Mouse (Mus musculus): Measurements from ENCODE around the gene Elavl1. TPM values are rescaled to one million over a fixed set of nuclear protein-coding genes. Genes with fewer than 3 reads are reported as not detected.

The Elavl1 gene
- total and polyA plus RNA-seq, 3 experiments: 55.8 to 112 (median 76.4) TPM

GRCm38 (mm10) chr8:4370078-4370477 is 44.9 kb upstream of the Elavl1 start:
- H3K9ac ChIP-seq (ENCODE audit: insufficient read depth, low read depth): no peak overlapping the region
- H3K4me3 ChIP-seq (replicated peaks in 1 of 3; ENCODE audit: low read depth in 2 of 3, low read length in 2 of 3, poor library complexity in 1 of 3): no peak overlapping the region
- H3K9me3 ChIP-seq (replicated peaks; ENCODE audit: low read length): peaks cover 2% of the 10 kb centered on the region
- H3K79me2 ChIP-seq (replicated peaks; ENCODE audit: control insufficient read depth, extremely low read depth, insufficient read depth, poor library complexity, severe bottlenecking): no peaks in the 10 kb centered on the region
- in situ Hi-C loops (cut with MboI; ENCODE audit: low pct_ligation_motif_present, low pct_unique_long_range_greater_than_20kb, low sequenced_read_pairs) (loop anchor here (25.0 kb wide), 1 partner anchor 658 kb away; the partner anchor contains the start of gene Clec4g), dilution Hi-C loops (cut with MboI; ENCODE audit: extremely low pct_ligation_motif_present, extremely low pct_unique_long_range_greater_than_20kb, low sequenced_read_pairs) (no loop called here)
- TF ChIP-seq ZKSCAN1 (IDR thresholded peaks at IDR 0.05; ENCODE audit: borderline replicate concordance, low read depth, low read length) (no peak), IRF4 (IDR thresholded peaks at IDR 0.05; ENCODE audit: low read depth, low read length) (peak; percentile 24; the same call in 1 of the 2 replicates), POLR2AphosphoS2 (IDR thresholded peaks at IDR 0.05; ENCODE audit: low read depth, low read length) (no peak), ZC3H11A (IDR thresholded peaks at IDR 0.05; ENCODE audit: low read depth, low read length) (peak; percentile 41), SMC3 (IDR thresholded peaks at IDR 0.05; ENCODE audit: low read depth, low read length) (peak; percentile 75), UBTF (IDR thresholded peaks at IDR 0.05; ENCODE audit: low read depth, low read length) (no peak), RAD21 (IDR thresholded peaks at IDR 0.05; ENCODE audit: low read depth, low read length) (peak; percentile 92), JUND (conservative IDR thresholded peaks at IDR 0.05; ENCODE audit: low read depth, low read length) (no peak), CTCF (conservative IDR thresholded peaks at IDR 0.05 in 1 of 2, IDR thresholded peaks at IDR 0.05 in 1 of 2; ENCODE audit: low read depth in 2 of 2, low read length in 2 of 2) (peak; percentile 71 to 84), MYC (IDR thresholded peaks at IDR 0.05; ENCODE audit: low read depth, low read length) (0 out of 2 replicates have a peak, but pooled peaks have one; percentile 32), MEF2A (IDR thresholded peaks at IDR 0.05; ENCODE audit: borderline replicate concordance, low read depth, low read length) (0 out of 2 replicates have a peak, but pooled peaks have one; percentile 60)
- H3K4me2 ChIP-seq (ENCODE audit: insufficient read depth, low read depth, poor library complexity, severe bottlenecking): no peak overlapping the region
- H3K4me1 ChIP-seq (ENCODE audit: control insufficient read depth in 1 of 2, insufficient read depth in 2 of 2): peaks cover 0 to 8% of the 10 kb centered on the region in 2 experiments; a peak in 1 of 4 replicates
- H3K27me3 ChIP-seq (replicated peaks): no peaks in the 10 kb centered on the region
- peak; percentile 66 for DNase-seq (ENCODE audit: extremely low read depth)
- H3K27ac ChIP-seq (ENCODE audit: insufficient read depth, low read depth): no peak overlapping the region
- no peaks in the 10 kb centered on the region for H3K36me3 ChIP-seq (replicated peaks in 1 of 2; ENCODE audit: control insufficient read depth in 1 of 2, insufficient read depth in 1 of 2, low read length in 1 of 2)

DNA sequence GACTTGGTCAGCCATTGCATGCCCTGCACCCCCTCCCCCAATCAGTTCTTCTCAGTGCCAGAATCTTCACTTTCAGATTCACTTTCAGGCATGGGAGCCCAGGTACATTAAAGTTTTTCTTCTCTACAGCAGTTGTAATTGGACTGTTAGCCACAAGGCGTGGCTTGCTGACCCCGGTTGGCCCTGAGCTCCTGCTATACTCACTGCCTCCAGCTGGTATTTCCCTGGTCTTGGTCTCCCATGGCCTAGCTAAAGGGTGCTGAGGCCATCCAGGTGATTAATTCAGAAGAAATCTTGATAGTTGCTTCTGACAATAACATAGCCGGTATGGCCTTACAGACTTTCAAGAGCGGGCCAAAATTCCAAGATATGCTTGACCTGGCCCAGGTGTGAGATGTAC is 43.3 kb upstream of the Elavl1 start:
- no peak for DNase-seq (ENCODE audit: extremely low read depth)
- Histone ChIP-seq H3K4me3 (replicated peaks in 1 of 3; ENCODE audit: low read depth in 2 of 3, low read length in 2 of 3, poor library complexity in 1 of 3) (no peak overlapping the region), H3K36me3 (replicated peaks in 1 of 2; ENCODE audit: control insufficient read depth in 1 of 2, insufficient read depth in 1 of 2, low read length in 1 of 2) (no peaks in the 10 kb centered on the region), H3K4me2 (ENCODE audit: insufficient read depth, low read depth, poor library complexity, severe bottlenecking) (no peak overlapping the region), H3K27ac (ENCODE audit: insufficient read depth, low read depth) (no peak overlapping the region), H3K4me1 (ENCODE audit: control insufficient read depth in 1 of 2, insufficient read depth in 2 of 2) (peaks cover 0 to 8% of the 10 kb centered on the region in 2 experiments; a peak in 1 of 4 replicates), H3K79me2 (replicated peaks; ENCODE audit: control insufficient read depth, extremely low read depth, insufficient read depth, poor library complexity, severe bottlenecking) (no peaks in the 10 kb centered on the region), H3K9me3 (replicated peaks; ENCODE audit: low read length) (peaks cover 2% of the 10 kb centered on the region), H3K27me3 (replicated peaks) (no peaks in the 10 kb centered on the region), H3K9ac (ENCODE audit: insufficient read depth, low read depth) (no peak overlapping the region)
- dilution Hi-C loops (cut with MboI; ENCODE audit: extremely low pct_ligation_motif_present, extremely low pct_unique_long_range_greater_than_20kb, low sequenced_read_pairs): no loop called here
- in situ Hi-C loops (cut with MboI; ENCODE audit: low pct_ligation_motif_present, low pct_unique_long_range_greater_than_20kb, low sequenced_read_pairs): loop anchor here (5.0 to 25.0 kb wide), 3 partner anchors 34 to 656 kb away; partner anchors contain the start of gene Clec4g
- no peak for TF ChIP-seq RCOR1 (conservative IDR thresholded peaks at IDR 0.05; ENCODE audit: low read depth, low read length)
- no peak for TF ChIP-seq ELF1 (IDR thresholded peaks at IDR 0.05; ENCODE audit: low read depth, low read length)
- TF ChIP-seq ZC3H11A (IDR thresholded peaks at IDR 0.05; ENCODE audit: low read depth, low read length): no peak
- no peak for TF ChIP-seq KAT2A (IDR thresholded peaks at IDR 0.05; ENCODE audit: insufficient replicate concordance, low read length)
- no peak for TF ChIP-seq CHD2 (IDR thresholded peaks at IDR 0.05; ENCODE audit: low read length)
- TF ChIP-seq GABPA (IDR thresholded peaks at IDR 0.05; ENCODE audit: insufficient replicate concordance, low read depth, low read length): no peak
- no peak for TF ChIP-seq ZKSCAN1 (IDR thresholded peaks at IDR 0.05; ENCODE audit: borderline replicate concordance, low read depth, low read length)
- TF ChIP-seq ZNF384 (IDR thresholded peaks at IDR 0.05; ENCODE audit: low read depth, low read length): no peak
- no peak for TF ChIP-seq SIN3A (IDR thresholded peaks at IDR 0.05; ENCODE audit: low read length)
- no peak for TF ChIP-seq MYC (IDR thresholded peaks at IDR 0.05; ENCODE audit: low read depth, low read length)
- TF ChIP-seq CHD1 (IDR thresholded peaks at IDR 0.05; ENCODE audit: low read depth, low read length): no peak
- TF ChIP-seq JUN (IDR thresholded peaks at IDR 0.05; ENCODE audit: insufficient read depth, low read depth, low read length): no peak
- no peak for TF ChIP-seq USF1 (IDR thresholded peaks at IDR 0.05; ENCODE audit: low read depth, low read length)
- no peak for TF ChIP-seq SMC3 (IDR thresholded peaks at IDR 0.05; ENCODE audit: low read depth, low read length)
- no peak for TF ChIP-seq POLR2AphosphoS2 (IDR thresholded peaks at IDR 0.05; ENCODE audit: low read depth, low read length)
- no peak for TF ChIP-seq ZMIZ1 (IDR thresholded peaks at IDR 0.05; ENCODE audit: low read depth, low read length)
- TF ChIP-seq JUND (conservative IDR thresholded peaks at IDR 0.05; ENCODE audit: low read depth, low read length): no peak

Measured in CH12.LX (cell line).